9 mouse cellular contexts compared by ENCODE assay signal in genomic region chr8:108481167-108481815, GRCm38 (mm10).
DNase-seq lines count a peak whose midpoint lies in the region; ATAC-seq and TF ChIP-seq lines count a peak whose summit lies in the region.
"Had no signal": no experiment of that assay in that cellular context is flagged by ENCODE, and none has a peak within 500 bp of the region (broad histone marks: within the 10 kb centered on the region; RNA-seq: fewer than 3 reads in every experiment).

No protein-coding gene starts in this region.

- no peaks in the 10 kb centered on the region for H3K9me3 ChIP-seq in forebrain, postnatal 0 days (ENCODE audit: low read length)
- no peaks in the 10 kb centered on the region for H3K9me3 ChIP-seq in midbrain, embryonic 12.5 days
- H3K9me3 ChIP-seq: heart, embryonic 13.5 days had no signal

- WGBS in forebrain, postnatal 0 days: 62% methylated on average over 11 of the region's 11 CpGs
- 24% methylated on average over 11 of the region's 11 CpGs for WGBS in midbrain, embryonic 12.5 days

- no peaks in the 10 kb centered on the region for H3K36me3 ChIP-seq in forebrain, postnatal 0 days (ENCODE audit: insufficient read depth)
- no peaks in the 10 kb centered on the region for H3K36me3 ChIP-seq in midbrain, embryonic 12.5 days
- H3K36me3 ChIP-seq: heart, embryonic 13.5 days had no signal

- no peak overlapping the region for H3K4me3 ChIP-seq in forebrain, postnatal 0 days (ENCODE audit: low read depth, low read length)
- no peak overlapping the region for H3K4me3 ChIP-seq in midbrain, embryonic 12.5 days
- H3K4me3 ChIP-seq: heart, embryonic 13.5 days had no signal

- no peaks in the 10 kb centered on the region for H3K4me1 ChIP-seq in forebrain, postnatal 0 days (ENCODE audit: insufficient read depth)
- H3K4me1 ChIP-seq in midbrain, embryonic 12.5 days: peaks cover 27% of the 10 kb centered on the region; the same call in 1 of the 2 replicates

- peak; percentile 61 for DNase-seq in heart, adult 11 months
- no peak for DNase-seq in heart, postnatal 10 days
- peak; percentile 91 for DNase-seq in MN1 (ENCODE audit: low spot score)
- DNase-seq in forebrain, postnatal 0 days: no peak
- DNase-seq in gastrocnemius, postnatal 10 days: no peak
- no peak for DNase-seq in thymus, adult 18-20 months
- DNase-seq in urinary bladder, postnatal 10 days (ENCODE audit: low spot score): no peak

- no peak overlapping the region for H3K4me2 ChIP-seq in forebrain, postnatal 0 days (ENCODE audit: low read depth)
- H3K4me2 ChIP-seq in midbrain, embryonic 12.5 days (replicated peaks): peak overlapping the region; percentile 11; the same call in 1 of the 2 replicates
- H3K4me2 ChIP-seq: heart, embryonic 13.5 days had no signal

- no peak overlapping the region for H3K9ac ChIP-seq in forebrain, postnatal 0 days
- no peak overlapping the region for H3K9ac ChIP-seq in midbrain, embryonic 12.5 days (replicated peaks)
- H3K9ac ChIP-seq: heart, embryonic 13.5 days had no signal

- peak; percentile 73 for ATAC-seq in forebrain, postnatal 0 days
- ATAC-seq in midbrain, embryonic 12.5 days (ENCODE audit: low FRiP score, low read depth): peak; percentile 98

- no peaks in the 10 kb centered on the region for H3K27me3 ChIP-seq in forebrain, postnatal 0 days (ENCODE audit: insufficient read depth, low read length)
- no peaks in the 10 kb centered on the region for H3K27me3 ChIP-seq in midbrain, embryonic 12.5 days
- H3K27me3 ChIP-seq: heart, embryonic 13.5 days had no signal

- TF ChIP-seq CTCF in forebrain, postnatal 0 days (IDR thresholded peaks at IDR 0.05; ENCODE audit: low read depth): no peak

- H3K27ac ChIP-seq in forebrain, postnatal 0 days (ENCODE audit: low read depth, low read length): peak overlapping the region; percentile 45; the same call in 1 of the 2 replicates
- peak overlapping the region; percentile 93 for H3K27ac ChIP-seq in midbrain, embryonic 12.5 days (replicated peaks)
- H3K27ac ChIP-seq: heart, embryonic 13.5 days had no signal

- intact Hi-C loops in heart, postnatal 10 days (cut with DNase I): no loop called here

Comparison
In these comparisons a context has a peak if more than half of its experiments do, and no peak if none do; other contexts are left out.
1. DNase-seq: peak in heart, adult 11 months (single experiment) and MN1 (single experiment); none in heart, postnatal 10 days (0 of 2), forebrain, postnatal 0 days (single experiment), gastrocnemius, postnatal 10 days (single experiment), thymus, adult 18-20 months (0 of 2) and urinary bladder, postnatal 10 days (single experiment).